Mouse (Mus musculus) left cerebral cortex, adult 18-20 months (tissue): ENCODE measurements around the gene Cnot6l. TPM values are rescaled to one million over a fixed set of nuclear protein-coding genes. Genes with fewer than 3 reads are reported as not detected.

Experiments
- DNase-seq, 2 experiments: peaks; one replicate each; pipeline ENCODE4 v3.0.0; 2021 to 2022; ENCODE audit warnings: low spot score in 2 of 2, mixed read lengths in 1 of 2
- total RNA-seq, 2 experiments: library from RNA; stranded (reverse); gene quantifications; 2 replicates each; pipeline ENCODE4 v1.2.3; 2021

Cnot6l gene
- total RNA-seq, 2 experiments from 2014 or later = 66.8 to 69.1 TPM

DNA sequence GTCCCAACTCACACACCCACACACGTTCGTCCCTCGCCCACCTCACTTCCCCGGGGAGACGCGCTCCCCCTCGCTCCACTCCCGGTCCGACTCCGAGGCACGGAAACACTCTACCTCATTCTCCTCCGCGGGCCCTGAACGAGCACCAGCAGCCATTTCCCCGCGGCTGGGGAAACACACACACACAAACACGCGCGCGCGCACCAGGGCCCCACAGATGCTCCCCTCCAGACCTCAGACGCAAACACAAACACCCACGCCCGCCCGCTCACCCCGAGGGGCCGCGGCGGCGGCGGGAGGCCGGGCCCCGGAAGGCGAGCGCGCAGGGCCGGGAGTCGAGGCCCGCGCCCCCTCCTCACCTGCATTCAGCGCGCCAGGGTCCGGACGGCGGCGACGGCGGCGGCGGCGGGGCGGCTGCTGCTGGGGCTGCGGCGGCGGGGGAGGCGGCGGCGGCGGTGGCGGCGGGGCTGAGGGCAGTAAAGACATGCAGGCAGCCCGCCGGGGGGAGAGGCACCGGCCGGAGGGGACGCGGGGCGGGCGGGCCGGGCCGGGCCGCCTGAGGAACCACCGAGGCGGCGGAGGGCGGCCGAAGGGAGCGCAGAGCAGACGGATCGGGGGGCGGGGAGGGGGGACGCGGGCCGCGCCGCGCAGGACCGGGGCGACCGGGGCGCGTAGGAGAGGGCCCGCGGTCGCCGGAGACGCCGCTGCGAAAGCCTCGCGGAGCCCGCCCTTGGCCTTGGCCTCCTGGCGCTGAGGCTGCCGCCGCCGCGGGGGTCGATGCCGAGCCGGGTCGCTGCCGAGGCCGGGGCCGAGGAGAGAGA lies 2.2 kb downstream of the Cnot6l start:
- peak; percentile 47 to 67 for DNase-seq

DNA sequence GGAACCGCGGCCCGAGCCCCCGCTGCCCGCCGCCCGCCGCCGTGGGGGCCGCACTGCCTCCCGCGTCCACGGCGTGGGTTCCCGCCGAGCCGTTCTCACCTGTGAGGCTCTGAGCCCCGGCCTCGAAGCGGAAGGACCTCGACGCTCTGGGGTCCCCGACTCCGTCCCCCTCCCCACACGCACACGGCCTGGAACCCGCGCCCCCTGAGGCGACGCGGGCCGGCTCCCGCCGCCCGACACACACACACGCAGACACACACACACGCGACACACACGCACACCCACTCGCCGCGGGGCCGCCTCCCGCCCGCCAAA lies 2.8 kb downstream of the Cnot6l start:
- no peak for DNase-seq

DNA sequence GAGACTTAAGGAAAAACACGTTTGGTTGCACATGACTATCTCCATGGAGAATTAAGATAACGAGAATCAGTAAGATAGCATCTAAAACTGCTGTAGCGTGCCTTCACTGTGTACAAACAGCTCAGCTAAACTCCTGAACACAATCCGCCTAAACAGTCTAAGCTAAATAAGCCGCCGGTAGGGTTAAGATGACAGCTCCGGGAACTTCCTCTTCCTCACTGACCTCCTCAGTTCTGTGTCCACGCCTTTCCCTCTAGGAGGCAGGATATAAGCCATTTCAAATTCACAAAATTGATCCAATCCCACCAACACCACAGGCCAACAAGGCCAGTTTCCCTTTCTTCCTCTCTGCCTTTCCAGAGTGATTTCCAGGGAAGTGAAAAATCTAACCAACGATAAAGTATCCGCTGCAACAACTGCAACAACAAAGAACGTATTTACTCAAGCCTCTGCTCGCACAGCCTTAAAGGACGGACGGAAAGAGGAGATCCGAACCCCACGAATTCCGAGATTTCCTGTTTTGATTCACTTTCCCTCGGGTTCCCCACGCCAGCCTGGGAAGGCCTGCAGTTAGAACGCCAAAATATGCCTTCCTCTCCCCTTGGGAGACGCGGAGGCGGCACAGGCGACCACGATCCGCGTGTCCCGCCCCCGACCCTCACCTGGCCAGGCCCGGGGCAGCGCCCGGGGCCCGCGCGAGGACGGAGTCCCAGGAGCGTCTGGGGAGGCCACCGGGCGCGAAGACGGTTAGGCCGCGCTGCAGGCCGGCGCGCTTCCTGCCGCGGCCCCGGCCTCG lies 3.3 kb downstream of the Cnot6l start:
- DNase-seq = peak in 1 of 2 experiments; percentile 17

DNA sequence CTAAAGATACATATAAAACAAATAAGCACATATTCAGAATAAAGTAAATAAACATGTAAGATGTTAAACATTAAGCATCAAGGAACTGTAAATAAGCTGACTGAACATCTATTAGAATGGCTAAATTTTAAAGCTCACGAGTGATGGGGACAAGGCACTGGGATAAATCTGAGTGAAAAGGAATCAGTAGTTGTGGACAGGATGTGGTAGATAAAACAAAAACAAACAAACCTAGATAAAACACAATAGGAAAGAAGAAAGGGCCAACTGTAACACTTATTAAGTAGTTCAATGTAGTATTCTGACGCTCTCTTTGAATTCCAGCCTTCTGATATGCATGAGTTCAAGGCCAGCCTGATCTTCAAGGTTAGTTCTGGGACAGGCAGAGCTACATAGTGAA lies 21.6 kb downstream of the Cnot6l start:
- no peak for DNase-seq

DNA sequence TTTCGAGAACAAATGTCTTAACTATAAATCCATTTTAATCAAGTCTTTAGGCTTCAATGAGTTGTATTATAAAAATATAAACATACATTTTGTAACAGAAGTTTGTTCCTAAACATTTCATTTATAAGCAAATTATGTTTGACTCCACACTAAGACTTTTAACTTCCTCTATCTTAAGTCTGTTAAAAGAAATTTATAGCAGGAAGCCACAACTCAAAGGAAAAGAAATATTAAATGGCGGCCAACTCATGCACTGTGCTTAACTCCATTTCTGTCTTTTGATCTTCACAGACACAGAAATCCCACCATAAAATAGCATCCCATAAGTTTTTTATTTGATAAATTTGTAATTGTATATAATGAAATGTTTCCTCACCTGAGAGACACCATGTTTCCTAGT lies 33.3 kb downstream of the Cnot6l start:
- DNase-seq = no peak

DNA sequence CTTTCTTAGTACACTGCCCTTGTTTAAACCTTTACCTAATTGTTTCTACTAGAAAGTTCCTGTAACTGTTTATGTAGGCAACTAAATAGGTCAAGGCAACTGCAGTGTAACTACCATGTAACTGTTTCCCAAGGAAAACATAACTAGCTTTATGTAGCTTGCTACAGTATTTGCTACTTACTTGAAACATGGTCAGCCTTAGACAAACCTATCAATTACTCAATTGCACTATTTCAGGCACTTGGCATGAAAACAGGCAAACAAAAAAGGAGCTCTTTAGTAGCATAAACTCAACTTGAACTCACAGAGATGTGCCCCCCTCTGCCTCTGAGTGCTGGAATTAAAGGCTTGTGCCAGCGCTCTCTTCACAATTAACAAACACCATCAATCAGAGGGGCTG lies 37.1 kb downstream of the Cnot6l start:
- no peak for DNase-seq

DNA sequence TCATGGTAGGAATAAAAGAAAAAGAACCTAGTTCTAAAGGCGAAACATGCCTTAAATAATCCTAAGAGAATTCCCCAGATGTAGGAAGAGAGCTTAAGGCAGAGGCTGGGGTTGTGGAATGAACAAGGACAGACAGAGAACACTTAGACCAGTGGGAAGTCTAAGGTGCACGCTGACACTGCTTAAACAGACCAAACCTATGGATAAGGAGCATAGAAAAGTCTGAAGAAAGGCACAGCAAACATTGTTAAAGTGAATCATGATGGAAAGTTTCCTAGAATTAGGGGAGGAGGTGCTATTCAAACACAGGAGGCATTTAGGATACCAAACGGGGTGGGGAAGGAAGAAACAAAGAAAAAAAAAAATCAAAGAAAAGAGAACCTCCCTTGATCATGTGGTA lies 49.0 kb downstream of the Cnot6l start:
- no peak for DNase-seq

DNA sequence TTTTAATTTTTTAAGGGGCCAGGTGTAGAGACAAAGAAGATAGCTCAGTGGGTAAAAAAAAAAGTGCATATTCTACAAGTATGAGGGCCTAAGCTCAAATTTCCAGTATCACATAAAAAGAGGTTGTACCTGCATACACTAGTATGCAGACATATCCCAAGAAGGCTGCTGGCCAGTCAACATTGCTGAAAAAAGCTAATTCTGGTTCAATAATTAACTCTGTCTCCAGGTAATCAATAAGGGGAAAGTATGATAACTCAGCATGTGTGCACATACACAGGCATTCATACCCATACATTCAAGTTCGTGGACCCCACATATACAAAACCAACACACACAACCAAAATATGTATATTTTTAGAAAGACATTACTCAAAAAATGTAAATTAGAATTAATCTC lies 59.3 kb downstream of the Cnot6l start:
- DNase-seq = no peak

DNA sequence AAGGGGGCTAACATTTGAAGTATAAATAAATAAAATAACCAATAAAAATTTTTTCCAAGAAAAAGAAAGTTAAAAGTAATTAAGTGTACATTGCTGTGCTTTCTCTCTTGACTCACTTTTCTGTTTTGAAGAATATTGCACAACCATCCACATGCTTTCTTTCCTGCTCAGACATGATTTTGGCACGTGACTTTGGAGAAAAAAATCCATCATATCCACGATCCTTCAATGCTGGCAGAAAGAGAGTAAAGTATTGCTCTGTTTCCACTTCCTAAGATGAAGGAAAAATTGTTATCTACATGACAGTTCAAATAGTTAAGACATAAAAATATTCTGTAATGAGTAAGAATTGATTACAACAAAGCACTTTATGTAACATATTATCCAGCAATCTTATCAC lies 72.5 kb downstream of the Cnot6l start:
- no peak for DNase-seq

DNA sequence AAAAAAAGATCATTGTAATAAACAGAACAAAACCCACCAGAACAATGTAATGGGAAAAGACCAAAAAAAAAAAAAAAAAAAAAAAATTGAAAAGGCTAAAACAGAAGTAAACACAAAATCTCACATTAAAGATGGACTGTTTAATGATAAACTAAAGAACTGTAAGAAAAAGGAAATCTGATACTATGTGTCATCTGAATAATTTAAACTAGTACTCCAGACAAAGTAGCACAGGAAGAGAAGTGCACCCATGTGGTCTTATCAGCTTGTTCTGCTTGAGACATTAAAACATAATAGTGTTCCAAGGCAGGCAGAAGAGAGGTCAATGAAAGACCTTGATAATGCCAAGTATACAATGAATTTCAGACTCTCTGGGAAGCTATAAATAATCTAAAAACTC lies 78.6 kb downstream of the Cnot6l start:
- DNase-seq = no peak

DNA sequence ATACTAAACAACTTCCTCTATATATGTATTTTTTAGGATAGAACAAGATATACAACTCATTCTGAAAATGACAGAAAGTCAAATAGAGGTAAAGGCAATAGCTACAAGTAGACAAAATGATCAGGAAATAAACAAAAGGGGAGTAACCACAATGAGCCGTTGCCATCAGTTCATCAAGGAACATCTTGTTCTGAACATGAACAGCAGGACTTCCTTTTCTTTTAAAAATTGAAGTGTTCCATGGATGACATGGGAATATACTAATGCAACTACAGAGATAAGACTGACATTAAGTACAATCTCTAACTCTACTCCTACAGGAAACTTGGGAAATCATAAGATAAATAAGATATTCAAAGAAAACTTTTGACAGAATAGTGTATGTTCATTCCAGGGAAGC lies 84.9 kb downstream of the Cnot6l start:
- DNase-seq = no peak

DNA sequence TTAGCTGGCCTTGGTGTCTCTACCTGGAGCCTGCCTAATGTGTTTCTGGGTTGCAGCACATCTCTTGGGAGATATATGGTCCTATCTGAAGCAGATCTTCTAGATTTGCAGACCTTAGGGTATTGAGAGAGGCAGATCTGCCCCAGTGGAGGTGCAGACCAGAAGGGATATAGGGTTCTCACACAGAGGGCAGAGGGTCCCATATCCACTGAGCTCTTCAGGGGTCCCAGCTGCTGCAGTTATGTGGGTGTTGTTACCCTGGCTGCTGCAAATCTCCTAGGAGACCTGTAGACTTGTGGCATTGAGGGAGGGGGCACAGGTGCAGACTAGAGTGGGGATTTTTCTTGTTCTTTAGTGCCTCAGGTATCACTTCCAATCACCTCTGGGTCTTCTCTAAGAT lies 98.4 kb downstream of the Cnot6l start:
- no peak for DNase-seq

DNA sequence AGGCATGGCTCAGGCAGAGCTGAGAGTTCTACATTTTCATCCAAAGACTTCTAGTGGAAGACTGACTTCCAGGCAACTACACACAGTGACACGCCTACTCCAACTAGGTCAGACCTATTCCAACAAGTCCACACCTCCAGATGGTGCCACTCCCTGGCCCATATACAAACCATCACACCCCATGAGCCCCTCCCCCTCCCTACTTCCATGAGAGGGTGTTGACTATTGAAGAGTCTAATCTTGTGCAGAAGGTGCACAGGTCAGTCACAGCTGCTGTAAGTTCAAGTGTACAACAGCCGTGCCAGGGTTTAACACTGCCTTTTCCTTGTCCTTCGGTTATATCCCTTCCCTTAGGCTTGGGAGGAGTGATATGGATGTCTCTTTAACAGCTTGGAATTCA lies 121.5 kb downstream of the Cnot6l start:
- DNase-seq = no peak

DNA sequence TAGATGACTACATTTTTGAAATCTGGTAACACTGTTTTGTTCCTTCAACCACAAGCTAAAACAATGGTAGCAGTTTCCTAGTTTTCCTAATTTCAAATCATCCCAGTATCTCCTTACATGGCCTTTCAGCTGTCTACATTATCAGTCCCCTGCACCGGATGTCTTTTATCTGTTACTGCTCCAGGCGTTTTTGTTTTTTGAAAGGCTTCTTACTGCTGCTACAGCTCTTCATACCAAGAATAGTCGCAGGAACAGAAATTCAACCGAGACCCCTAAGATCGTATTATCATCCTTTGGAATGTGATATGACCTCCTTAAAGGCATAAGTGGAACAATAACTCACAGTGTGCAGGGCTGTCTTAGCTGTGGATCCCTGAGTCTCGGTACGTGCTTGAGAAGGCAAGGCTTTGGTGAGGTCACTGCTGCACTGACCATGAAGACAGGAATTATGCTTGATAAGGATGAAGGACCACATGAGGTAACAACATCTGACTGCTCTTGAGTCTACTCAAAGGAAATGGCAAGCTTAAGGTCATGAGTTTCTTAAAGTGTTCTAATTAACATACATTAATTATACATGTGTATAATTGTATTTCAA lies 122.4 kb downstream of the Cnot6l start:
- no peak for DNase-seq

DNA sequence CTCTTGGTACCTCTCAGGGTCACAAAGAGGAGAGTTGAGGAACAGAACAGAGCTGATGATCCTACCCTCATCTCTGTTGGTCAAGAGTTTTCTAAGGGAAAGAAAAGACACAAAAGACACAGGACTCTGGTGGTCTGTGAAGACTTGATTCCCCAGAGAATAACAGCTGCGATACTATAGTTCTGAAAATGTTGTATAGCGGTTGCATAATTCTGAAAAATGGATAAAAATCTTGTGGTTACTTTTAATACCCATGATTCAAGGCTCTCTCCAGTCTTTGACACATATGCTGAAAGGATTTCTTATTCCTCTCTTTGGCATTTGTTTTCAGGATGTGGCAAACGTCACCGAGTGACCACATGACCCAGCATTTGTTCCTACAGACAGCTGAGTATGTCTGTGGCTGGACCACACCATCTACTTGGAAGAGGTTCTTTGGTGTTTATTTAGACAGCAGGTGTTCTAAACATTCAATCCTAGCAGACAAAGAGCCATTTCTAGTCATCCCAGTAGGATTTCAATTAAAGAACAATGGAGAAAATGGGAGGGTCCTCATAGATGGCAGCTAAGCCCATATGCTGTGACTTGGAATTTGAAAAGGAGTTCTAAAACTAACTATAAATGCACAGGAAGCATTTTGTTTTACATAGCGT lies 124.7 kb downstream of the Cnot6l start:
- DNase-seq = no peak

DNA sequence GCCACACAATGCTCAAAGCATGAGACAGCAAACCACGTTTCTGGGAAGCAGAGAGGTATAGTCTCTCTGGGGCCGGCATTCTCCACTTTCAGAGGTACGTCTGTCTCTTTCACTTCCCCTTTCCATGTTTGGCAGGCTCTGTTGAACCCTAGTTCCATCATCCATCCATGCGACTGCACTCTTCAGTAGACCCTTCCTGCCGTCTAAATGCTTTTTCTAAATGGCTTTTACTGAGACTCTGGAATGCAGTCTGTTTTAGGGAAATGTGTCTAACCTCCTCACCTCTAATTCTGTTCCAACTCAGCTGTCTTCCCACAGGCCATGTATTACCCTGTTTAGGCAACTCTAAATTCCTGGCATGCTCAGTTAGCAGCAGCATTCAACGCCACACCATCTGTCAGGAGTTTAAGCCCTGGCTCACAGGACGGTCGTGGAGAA lies 126.3 kb downstream of the Cnot6l start:
- no peak for DNase-seq

DNA sequence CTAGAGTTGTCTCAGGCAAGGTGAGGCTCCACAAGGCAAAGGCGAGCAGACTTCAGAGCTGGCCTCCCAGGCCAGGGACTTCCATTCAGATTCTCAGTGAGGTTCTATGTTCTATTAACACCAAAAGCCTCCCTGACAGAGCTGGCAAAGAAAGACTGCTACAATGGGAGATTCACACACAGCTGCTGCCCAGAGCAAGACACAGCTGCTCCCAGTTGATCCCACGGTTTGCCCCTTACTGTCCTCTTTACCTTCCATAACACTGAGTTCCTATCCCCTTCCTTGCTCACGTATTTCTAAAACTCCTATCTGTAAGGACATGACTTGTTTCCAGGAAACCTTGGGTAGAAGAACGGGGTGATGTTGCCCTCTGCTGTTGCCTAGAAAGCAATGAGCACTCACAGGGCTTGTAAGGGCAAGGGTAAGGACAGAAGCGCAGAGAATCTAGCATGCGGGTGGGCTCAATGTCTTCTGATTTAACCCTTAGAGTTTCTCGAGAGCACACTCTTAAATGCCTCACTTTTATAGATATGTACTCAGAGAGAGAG lies 127.8 kb downstream of the Cnot6l start:
- DNase-seq = no peak

DNA sequence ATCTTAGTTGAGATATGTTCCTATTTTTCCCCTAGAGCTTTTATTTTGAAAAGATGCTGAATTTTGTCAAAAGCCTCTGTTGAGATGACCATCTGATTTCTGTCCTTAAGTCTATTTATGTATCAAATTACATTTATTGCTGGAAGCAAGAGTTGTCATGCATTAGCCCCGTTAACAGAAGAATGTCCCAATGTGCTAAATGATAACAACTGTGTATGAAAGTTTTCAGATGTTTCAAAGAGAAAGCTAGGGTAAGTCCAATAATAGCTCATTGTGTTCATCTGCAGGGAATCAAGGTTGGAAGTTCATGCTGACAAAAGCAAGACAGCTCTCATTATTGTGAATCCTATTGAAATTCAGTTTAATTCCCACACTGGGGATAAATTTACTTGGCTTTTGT lies 129.9 kb downstream of the Cnot6l start:
- no peak for DNase-seq

DNA sequence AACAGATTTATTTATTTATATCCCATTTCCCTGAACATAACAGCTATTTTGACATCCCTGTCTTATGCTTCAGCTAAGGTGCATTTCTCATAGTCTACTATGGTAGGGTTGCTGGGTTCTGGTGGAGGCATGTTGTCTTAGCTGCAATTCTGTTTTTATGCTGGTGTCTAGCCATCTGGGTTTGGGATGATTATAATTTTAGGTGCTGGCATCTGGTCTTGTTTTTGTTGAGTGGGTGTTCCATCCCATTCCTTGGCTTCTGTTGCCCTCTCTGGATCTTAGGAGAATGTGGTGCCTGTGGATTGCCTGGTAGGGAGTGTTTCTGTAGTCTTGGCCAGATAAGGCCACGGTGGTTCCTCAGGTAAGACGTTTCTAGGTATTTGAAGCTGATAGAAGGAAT lies 134.2 kb downstream of the Cnot6l start:
- peak; percentile 4 to 22 for DNase-seq
